Mouse (Mus musculus): Measurements from ENCODE around the gene Abraxas2. TPM values are rescaled to one million over a fixed set of nuclear protein-coding genes. Genes with fewer than 3 reads are reported as not detected.

Abraxas2 gene
- polyA plus RNA-seq, 1 experiment from 2014 or later = 40.4 TPM

GRCm38 (mm10) chr7:132856083-132856482 is 2.9 kb upstream of the Abraxas2 start:
- Histone ChIP-seq H3K4me3 (replicated peaks) (no peak overlapping the region), H3K9ac (replicated peaks) (no peak overlapping the region), H3K4me1 (replicated peaks) (peaks cover 20% of the 10 kb centered on the region), H3K9me3 (no peaks in the 10 kb centered on the region), H3K36me3 (no peaks in the 10 kb centered on the region), H3K4me2 (no peak overlapping the region), H3K27ac (no peak overlapping the region), H3K27me3 (no peaks in the 10 kb centered on the region)
- WGBS = 89% methylated on average over 1 of the region's 1 CpGs
- no peak for ATAC-seq (ENCODE audit: insufficient number of reproducible peaks, insufficient read depth, low FRiP score, low TSS enrichment, low read depth)

DNA sequence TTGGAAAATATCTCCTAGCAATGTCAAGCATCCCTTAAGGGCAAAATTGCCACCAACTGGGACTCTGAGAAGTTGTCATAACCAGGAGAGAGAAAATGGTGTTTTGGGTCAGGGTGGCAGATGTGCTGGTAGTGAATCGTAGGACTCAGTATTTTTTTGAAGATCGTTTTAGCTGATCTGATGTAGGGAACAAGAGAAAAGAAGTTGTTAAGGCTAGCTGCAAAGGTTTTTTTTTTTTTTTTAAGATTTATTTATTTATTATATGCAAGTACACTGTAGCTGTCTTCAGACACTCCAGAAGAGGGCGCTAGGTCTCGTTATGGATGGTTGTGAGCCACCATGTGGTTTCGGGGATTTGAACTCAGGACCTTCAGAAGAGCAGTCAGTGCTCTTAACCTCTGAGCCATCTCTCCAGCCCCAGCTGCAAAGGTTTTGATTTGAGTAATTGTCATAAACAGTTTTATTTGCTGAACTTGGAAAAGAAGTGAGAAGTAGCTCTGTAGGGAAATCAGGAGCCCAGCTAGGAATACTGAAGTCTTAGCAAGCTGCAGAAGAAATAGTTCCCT is 899 bp upstream of the Abraxas2 start:
- Histone ChIP-seq H3K4me3 (replicated peaks) (no peak overlapping the region), H3K9ac (replicated peaks) (no peak overlapping the region), H3K9me3 (no peaks in the 10 kb centered on the region), H3K27me3 (no peaks in the 10 kb centered on the region), H3K4me2 (no peak overlapping the region), H3K4me1 (replicated peaks) (peaks cover 19% of the 10 kb centered on the region), H3K36me3 (no peaks in the 10 kb centered on the region), H3K27ac (no peak overlapping the region)
- 72% methylated on average over 5 of the region's 5 CpGs for WGBS
- ATAC-seq (ENCODE audit: insufficient number of reproducible peaks, insufficient read depth, low FRiP score, low TSS enrichment, low read depth) = no peak

DNA sequence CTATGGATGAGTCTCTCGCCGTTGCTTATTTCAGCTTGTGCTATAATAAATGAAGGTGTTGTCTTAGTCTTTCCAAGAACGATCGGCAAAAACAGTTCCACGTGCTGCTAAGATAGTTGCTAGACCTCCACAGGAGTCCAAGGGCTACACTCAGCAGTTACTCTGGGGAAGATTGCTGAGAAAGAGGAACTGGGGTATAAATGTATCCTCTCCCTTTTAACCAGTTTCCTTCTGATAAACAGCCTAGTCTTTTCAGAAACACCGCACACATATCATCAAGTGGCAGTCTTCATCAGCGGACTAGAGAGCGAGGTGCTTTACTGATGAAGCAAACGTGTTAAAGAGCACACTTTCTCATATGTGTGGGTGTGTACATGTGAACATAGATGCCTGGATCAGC is 7.3 kb downstream of the Abraxas2 start:
- H3K27me3 ChIP-seq = no peaks in the 10 kb centered on the region
- H3K4me1 ChIP-seq (replicated peaks) = 0 out of 2 replicates have a peak, but pooled peaks cover 7% of the 10 kb centered on the region
- no peak for ATAC-seq (ENCODE audit: insufficient number of reproducible peaks, insufficient read depth, low FRiP score, low TSS enrichment, low read depth)
- no peak overlapping the region for H3K4me3 ChIP-seq (replicated peaks)
- H3K4me2 ChIP-seq = no peak overlapping the region
- no peak overlapping the region for H3K27ac ChIP-seq
- 93% methylated on average over 9 of the region's 9 CpGs for WGBS
- no peak overlapping the region for H3K9ac ChIP-seq (replicated peaks)
- H3K36me3 ChIP-seq = peaks cover 53% of the 10 kb centered on the region
- no peaks in the 10 kb centered on the region for H3K9me3 ChIP-seq

- H3K4me3 ChIP-seq (replicated peaks) = no peak overlapping the region
- H3K9ac ChIP-seq (replicated peaks) = no peak overlapping the region
- no peak overlapping the region for H3K27ac ChIP-seq
- no peaks in the 10 kb centered on the region for H3K4me1 ChIP-seq (replicated peaks)
- H3K4me2 ChIP-seq = no peak overlapping the region
- no peaks in the 10 kb centered on the region for H3K27me3 ChIP-seq
- H3K36me3 ChIP-seq = peaks cover 90% of the 10 kb centered on the region
- WGBS = 89% methylated on average over 2 of the region's 2 CpGs
- no peak for ATAC-seq (ENCODE audit: insufficient number of reproducible peaks, insufficient read depth, low FRiP score, low TSS enrichment, low read depth)
- no peaks in the 10 kb centered on the region for H3K9me3 ChIP-seq
These were observed 14.0 kb downstream of the Abraxas2 start for GRCm38 (mm10) chr7:132873043-132873442.

- H3K4me1 ChIP-seq (replicated peaks) = no peaks in the 10 kb centered on the region
- H3K4me3 ChIP-seq (replicated peaks) = no peak overlapping the region
- H3K9me3 ChIP-seq = no peaks in the 10 kb centered on the region
- H3K36me3 ChIP-seq = peaks cover 95% of the 10 kb centered on the region
- WGBS = 92% methylated on average over 2 of the region's 2 CpGs
- ATAC-seq (ENCODE audit: insufficient number of reproducible peaks, insufficient read depth, low FRiP score, low TSS enrichment, low read depth) = no peak
- no peak overlapping the region for H3K4me2 ChIP-seq
- no peak overlapping the region for H3K27ac ChIP-seq
- H3K27me3 ChIP-seq = no peaks in the 10 kb centered on the region
- H3K9ac ChIP-seq (replicated peaks) = no peak overlapping the region
These were observed 16.5 kb downstream of the Abraxas2 start for GRCm38 (mm10) chr7:132875391-132876086.

- H3K4me1 ChIP-seq (replicated peaks) = no peaks in the 10 kb centered on the region
- no peak for ATAC-seq (ENCODE audit: insufficient number of reproducible peaks, insufficient read depth, low FRiP score, low TSS enrichment, low read depth)
- no peaks in the 10 kb centered on the region for H3K9me3 ChIP-seq
- no peaks in the 10 kb centered on the region for H3K27me3 ChIP-seq
- WGBS = 93% methylated on average over 1 of the region's 1 CpGs
- no peak overlapping the region for H3K9ac ChIP-seq (replicated peaks)
- H3K4me2 ChIP-seq = no peak overlapping the region
- no peak overlapping the region for H3K4me3 ChIP-seq (replicated peaks)
- peaks cover 96% of the 10 kb centered on the region for H3K36me3 ChIP-seq
- no peak overlapping the region for H3K27ac ChIP-seq
These were observed 21.3 kb downstream of the Abraxas2 start for GRCm38 (mm10) chr7:132880276-132880675.

- no peak for ATAC-seq (ENCODE audit: insufficient number of reproducible peaks, insufficient read depth, low FRiP score, low TSS enrichment, low read depth)
- peaks cover 81% of the 10 kb centered on the region for H3K36me3 ChIP-seq
- H3K4me3 ChIP-seq (replicated peaks) = no peak overlapping the region
- no peaks in the 10 kb centered on the region for H3K27me3 ChIP-seq
- H3K4me2 ChIP-seq = no peak overlapping the region
- no peak overlapping the region for H3K27ac ChIP-seq
- no peak overlapping the region for H3K9ac ChIP-seq (replicated peaks)
- 71% methylated on average over 2 of the region's 2 CpGs for WGBS
- no peaks in the 10 kb centered on the region for H3K9me3 ChIP-seq
- peaks cover 8% of the 10 kb centered on the region; the same call in 1 of the 2 replicates for H3K4me1 ChIP-seq (replicated peaks)
These were observed 23.3 kb downstream of the Abraxas2 start for GRCm38 (mm10) chr7:132882343-132882742.

DNA sequence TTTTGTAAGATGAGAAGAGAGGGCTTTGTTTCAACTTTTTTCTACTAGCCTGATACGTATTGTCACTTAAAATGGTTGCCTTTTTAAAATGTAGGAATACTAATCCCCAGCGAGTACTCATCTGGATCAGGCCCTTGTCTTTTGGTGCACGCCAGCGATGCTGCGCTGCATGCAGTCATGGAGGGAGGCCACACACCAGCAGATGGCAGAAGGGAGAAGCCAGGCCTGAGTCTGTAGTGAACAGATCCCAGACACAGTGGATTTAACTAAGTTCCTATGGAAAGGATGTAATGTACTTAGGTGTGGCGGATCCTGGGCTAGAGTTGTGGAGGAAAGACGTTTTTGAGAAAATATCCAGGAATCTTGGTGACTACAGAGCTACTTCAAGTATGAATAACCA is 25.0 kb downstream of the Abraxas2 start:
- H3K27ac ChIP-seq = no peak overlapping the region
- no peak overlapping the region for H3K4me3 ChIP-seq (replicated peaks)
- H3K36me3 ChIP-seq = peaks cover 66% of the 10 kb centered on the region
- 92% methylated on average over 7 of the region's 7 CpGs for whole genome bisulfite sequencing
- no peak for ATAC-seq (ENCODE audit: insufficient number of reproducible peaks, insufficient read depth, low FRiP score, low TSS enrichment, low read depth)
- no peak overlapping the region for H3K4me2 ChIP-seq
- H3K9ac ChIP-seq (replicated peaks) = no peak overlapping the region
- H3K4me1 ChIP-seq (replicated peaks) = peaks cover 13% of the 10 kb centered on the region; the same call in 1 of the 2 replicates
- H3K9me3 ChIP-seq = no peaks in the 10 kb centered on the region
- H3K27me3 ChIP-seq = no peaks in the 10 kb centered on the region

DNA sequence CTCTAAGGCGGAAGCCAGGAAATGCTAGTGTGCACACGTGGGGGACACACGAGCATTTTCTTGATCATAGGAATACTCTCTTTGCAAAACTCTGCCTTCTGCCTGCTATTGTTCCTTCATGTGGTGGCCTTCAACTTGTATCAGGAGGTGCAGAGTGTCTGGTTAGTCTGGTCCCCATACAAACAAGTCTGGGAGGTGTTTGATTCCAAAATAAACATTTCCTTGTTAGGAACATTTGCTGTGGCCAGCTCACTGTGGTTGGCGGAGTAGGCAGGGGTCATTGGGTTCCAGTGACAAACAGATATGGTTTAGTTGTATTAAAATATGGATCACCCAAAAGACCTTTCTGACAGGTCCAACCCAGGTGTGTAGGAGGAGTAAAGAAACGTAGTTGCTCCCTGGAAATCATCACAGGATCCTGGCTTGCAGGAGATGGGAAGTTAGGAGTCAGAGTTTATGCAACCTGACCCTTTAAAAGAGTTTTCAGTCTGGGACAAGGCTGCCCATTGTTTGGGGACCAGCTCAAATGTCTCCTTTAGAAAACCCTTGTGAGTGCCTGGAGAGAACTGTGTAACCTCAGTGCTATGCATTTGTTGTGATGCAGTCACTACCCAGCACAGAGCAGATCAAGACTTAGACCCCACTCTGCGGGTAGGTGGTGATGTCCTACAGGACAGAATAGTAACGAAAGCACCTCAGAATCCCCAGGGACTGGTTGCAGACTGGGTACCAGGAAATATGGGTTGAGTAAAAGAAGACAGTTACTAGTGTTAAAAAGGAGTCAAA is 28.2 kb downstream of the Abraxas2 start:
- H3K4me1 ChIP-seq (replicated peaks) = peaks cover 13% of the 10 kb centered on the region; the same call in 1 of the 2 replicates
- no peaks in the 10 kb centered on the region for H3K27me3 ChIP-seq
- no peak overlapping the region for H3K4me3 ChIP-seq (replicated peaks)
- no peaks in the 10 kb centered on the region for H3K9me3 ChIP-seq
- H3K36me3 ChIP-seq = peaks cover 35% of the 10 kb centered on the region
- ATAC-seq (ENCODE audit: insufficient number of reproducible peaks, insufficient read depth, low FRiP score, low TSS enrichment, low read depth) = no peak
- H3K9ac ChIP-seq (replicated peaks) = no peak overlapping the region
- WGBS = 70% methylated on average over 7 of the region's 7 CpGs
- H3K4me2 ChIP-seq = no peak overlapping the region
- H3K27ac ChIP-seq = peak overlapping the region; percentile 62

- peaks cover 13% of the 10 kb centered on the region; the same call in 1 of the 2 replicates for H3K4me1 ChIP-seq (replicated peaks)
- peaks cover 26% of the 10 kb centered on the region for H3K36me3 ChIP-seq
- H3K4me3 ChIP-seq (replicated peaks) = no peak overlapping the region
- no peak overlapping the region for H3K27ac ChIP-seq
- H3K4me2 ChIP-seq = no peak overlapping the region
- no peak for ATAC-seq (ENCODE audit: insufficient number of reproducible peaks, insufficient read depth, low FRiP score, low TSS enrichment, low read depth)
- H3K27me3 ChIP-seq = no peaks in the 10 kb centered on the region
- WGBS = 76% methylated on average over 3 of the region's 3 CpGs
- H3K9ac ChIP-seq (replicated peaks) = no peak overlapping the region
- no peaks in the 10 kb centered on the region for H3K9me3 ChIP-seq
These were observed 29.0 kb downstream of the Abraxas2 start for GRCm38 (mm10) chr7:132888052-132888451.

DNA sequence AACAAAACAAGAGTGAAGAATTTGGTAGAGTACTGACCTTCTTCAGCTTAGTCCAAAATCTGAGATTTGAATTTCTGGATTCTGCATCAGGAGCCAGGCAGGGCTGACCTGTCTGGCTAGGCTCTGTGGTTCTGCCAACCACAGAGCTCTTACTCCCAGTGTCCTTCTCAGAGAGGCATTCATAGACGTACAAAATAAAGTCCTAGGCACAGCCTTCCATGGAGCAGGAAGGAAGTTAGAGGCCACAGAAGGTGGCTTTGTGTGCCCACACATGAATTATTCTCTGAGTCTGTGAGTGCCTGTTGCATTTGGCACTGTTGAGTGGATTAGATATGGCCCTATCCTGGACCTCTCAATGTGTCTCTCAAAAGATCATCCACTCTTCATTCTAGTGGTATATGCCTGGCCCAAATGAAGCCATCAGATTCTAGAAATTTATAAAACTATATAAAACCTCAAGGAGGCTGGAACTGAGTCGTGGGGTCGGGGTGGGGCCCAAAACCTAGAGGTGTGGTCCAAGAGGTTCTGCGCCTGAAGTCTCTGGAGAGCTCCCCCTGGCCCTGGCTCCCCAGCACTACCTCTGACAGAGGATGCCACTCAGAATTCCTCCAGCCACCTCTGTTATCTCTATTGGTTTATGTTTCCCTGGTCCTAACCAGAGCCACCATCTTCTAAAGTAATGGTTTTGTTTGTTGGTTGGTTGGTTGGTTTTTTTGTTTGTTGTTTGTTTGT is 29.7 kb downstream of the Abraxas2 start:
- Histone ChIP-seq H3K27me3 (no peaks in the 10 kb centered on the region), H3K4me3 (replicated peaks) (no peak overlapping the region), H3K4me2 (no peak overlapping the region), H3K9ac (replicated peaks) (no peak overlapping the region), H3K36me3 (peaks cover 20% of the 10 kb centered on the region), H3K9me3 (no peaks in the 10 kb centered on the region), H3K4me1 (replicated peaks) (peaks cover 13% of the 10 kb centered on the region; the same call in 1 of the 2 replicates), H3K27ac (no peak overlapping the region)
- 60% methylated on average over 4 of the region's 4 CpGs for WGBS
- no peak for ATAC-seq (ENCODE audit: insufficient number of reproducible peaks, insufficient read depth, low FRiP score, low TSS enrichment, low read depth)

Data from limb, embryonic 12.5 days (tissue).